Mouse (Mus musculus) R1 (cell line): ENCODE results near the gene Pold2.
"Not testable (repeated sequence)": the region's sequence is repeated elsewhere in the genome, so short reads cannot be mapped to it uniquely, and the experiment has no call there.

Experiments used
- DNase-seq: peaks from one replicate; pipeline ENCODE4 v3.0.0-alpha.2; 2018; ENCODE audit warnings: low read depth, low spot score

The Pold2 gene

DNA sequence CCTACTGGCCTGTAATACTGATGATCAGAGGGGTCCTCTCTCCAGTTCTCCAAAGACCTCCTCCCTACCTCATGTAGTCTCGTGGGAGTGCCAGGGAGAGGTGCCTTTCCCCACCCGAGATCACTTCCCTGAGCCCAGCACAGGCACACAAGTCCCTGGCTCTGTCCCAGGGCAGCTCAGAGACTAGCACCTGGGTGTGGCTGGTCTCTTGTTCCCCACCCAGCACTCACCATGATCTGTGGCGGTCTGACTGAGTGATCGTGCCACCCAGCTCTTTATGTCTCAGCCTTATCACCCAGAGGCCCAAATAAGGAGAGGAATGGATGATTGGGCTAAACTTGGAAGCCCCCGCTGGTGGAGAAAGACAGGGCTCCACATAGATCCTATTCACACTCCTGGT is 20.4 kb upstream of the Pold2 start, which contains the start of gene Myl7:
Gene Myl7 (minus strand): TSS at position 252 of the 400 bp plus-strand sequence.
- DNase-seq = no peak

DNA sequence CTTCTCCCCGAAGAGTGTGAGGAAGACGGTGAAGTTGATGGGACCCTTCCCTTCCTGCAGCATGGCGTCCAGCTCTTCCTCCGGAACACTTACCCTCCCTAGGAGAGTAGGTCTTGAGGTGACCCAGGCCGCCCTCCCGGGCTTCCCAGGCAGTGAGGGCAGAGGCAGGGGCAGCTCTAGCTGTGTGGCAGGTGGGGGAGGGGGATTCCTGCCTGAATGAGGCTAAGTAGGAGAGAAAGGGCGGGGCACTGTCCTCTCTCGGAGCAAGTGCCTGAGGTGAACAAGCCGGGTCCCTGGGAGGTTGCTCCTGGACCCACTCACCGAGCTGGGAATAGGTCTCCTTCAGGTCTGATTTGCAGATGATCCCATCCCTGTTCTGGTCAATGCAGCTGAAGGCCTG is 19.7 kb upstream of the Pold2 start:
- peak; percentile 57 for DNase-seq

DNA sequence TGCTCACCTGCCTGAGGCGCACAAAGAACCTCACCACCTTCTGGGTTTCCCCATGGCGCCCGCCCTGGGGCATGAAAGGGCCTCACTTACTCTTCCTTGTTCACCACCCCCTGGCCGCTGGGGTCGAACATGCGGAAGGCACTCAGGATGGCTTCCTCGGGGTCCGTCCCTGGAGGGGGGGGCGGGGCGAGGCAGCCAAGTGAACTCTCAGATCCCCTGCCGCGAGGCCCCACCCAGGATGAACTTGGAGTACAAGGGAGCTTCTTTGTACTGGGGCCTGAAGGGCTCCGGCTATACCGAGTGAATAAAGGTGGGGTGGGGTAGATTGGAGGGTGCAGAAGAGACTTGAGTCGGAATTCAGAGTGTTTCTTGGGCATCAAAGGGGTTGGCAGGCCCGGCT is 19.1 kb upstream of the Pold2 start:
- peak; percentile 63 for DNase-seq

DNA sequence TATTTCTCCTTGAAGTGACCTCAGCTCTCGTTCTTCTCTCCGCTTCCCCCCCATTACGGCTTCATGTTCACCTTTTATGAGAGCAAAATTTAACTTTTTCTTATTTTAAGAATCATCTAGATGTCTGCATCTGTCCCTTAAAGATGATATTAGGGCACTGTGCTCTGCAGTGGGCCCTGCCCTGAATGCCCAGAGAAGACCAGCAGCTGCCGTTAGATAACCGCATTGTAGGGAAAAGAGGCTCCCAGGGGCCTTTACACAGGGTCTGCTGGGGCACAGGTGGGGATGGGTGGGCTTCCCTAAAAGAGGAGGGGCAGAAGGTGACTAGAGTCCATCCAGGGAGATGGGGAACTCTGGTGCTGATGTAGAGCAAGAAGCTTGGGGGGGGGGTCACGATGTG is 15.7 kb upstream of the Pold2 start:
- DNase-seq = no peak

DNA sequence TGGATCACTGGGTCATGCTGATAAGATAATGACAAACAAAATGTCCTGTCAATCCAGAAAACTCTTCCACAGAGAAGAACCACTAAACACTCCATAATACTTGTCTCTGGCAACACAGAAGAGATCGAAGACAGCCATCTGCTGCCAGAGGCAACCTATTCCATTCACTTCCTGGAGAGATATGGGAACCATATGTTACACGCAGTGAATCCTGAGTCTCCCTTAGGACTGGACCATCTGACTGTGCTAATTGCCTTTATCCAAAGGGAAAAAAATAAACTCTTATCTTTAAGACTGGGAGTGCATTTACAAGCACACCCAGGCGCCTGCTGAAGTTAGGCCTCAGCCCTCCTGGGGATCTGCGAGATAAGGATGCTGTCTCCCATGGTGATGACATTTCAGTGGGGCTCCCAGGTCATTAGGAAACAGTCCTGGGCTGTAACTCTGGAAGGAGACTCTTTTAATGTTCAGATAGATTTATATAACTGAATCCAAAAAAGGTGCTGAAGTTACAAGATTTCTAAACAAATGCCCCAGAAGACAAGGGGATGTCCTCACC is 14.8 kb upstream of the Pold2 start:
- no peak for DNase-seq

DNA sequence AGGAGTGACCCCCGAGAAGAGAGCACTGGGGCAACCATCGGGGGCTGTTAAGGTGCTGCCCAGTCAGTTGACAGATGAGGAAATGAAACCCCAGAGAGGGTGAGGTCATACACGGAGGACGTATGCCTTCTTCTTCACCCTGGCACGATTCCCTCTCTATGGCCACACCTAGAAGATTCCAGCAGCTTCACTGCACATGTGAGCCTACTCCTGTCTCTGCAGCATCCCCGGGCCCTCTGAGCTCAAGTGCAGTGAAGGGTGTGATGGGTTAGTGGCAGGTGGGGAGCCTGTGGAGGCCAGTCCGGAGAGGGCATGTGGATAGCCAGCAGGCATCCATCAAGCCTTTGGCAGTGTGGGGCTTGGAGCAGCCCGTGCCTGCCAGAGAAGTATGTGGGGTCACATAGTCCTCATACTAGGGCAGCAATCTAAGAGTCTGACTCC is 14.1 kb upstream of the Pold2 start:
- no peak for DNase-seq

DNA sequence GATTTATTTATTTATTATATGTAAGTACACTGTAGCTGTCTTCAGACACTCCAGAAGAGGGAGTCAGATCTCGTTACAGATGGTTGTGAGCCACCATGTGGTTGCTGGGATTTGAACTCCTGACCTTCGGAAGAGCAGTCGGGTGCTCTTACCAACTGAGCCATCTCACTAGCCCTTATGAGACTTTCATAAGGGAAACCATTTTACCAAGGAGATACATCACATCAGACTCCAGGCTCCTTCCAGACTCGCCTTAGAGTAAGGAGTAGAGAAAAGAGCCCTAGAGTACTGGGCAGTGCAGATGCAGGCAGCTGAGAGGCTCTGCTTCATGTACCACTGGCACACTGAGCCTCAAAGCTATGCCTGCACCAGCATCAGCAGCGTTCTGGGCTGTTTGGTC is 10.5 kb upstream of the Pold2 start:
- DNase-seq = not testable (repeated sequence)

DNA sequence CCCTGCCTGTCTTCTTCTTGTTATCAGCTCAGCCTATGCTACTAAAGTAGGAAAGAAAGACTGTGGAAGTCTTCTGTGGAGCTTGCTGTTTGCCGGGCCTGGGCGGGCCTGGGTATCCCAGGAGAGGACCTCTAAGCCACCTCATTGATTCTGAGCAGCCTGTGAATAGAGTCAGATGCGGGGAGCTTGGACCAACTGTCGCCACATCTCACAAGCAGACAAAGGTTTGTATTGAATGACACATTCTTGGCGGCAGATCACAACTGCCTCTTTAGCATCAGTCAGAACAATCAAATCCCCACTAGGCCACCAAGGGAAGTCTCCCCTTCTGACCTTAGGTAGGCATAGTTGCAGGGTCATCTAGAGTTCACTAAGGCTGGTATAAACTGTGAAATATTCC is 9.2 kb upstream of the Pold2 start:
- peak; percentile 58 for DNase-seq

DNA sequence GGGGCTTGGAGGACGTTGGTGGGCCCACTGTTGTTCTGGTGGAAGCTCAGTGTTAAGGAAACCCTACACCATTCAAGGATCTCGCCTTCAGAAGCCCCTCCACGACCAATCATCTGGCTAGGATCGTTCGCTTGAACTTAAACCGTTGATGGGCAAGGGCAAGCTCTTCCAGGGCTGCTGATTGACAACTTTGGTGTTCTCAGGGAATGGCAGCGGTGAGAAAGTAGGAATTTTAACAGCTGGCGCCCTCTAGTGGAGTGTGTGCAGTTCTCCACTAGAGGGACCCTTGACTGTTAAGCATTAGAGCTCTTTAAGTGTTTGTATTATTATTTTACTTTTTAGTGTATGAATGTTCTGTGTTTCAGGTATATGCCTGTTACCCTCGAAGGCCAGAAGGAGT is 8.1 kb upstream of the Pold2 start:
- DNase-seq = peak; percentile 85

DNA sequence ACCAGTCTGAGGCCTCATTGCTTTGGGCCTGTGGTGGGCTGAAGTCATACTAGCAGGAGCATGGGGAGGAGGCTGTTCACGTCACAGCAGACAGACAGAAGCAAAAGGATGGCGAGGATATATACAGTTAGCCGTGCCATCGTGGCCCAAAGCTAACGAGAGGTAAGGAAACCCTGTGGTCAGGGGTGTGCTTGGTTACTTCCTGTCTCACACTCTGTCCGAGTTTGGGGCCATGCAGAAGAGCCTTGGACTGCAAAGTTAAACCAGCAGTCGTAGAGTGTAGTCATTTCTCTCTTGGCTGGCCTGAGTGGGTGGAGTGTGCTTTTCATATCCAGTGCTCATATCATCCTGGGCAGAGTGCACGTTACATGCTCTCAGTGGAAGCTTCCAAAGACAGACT is 4.4 kb upstream of the Pold2 start:
- no peak for DNase-seq

DNA sequence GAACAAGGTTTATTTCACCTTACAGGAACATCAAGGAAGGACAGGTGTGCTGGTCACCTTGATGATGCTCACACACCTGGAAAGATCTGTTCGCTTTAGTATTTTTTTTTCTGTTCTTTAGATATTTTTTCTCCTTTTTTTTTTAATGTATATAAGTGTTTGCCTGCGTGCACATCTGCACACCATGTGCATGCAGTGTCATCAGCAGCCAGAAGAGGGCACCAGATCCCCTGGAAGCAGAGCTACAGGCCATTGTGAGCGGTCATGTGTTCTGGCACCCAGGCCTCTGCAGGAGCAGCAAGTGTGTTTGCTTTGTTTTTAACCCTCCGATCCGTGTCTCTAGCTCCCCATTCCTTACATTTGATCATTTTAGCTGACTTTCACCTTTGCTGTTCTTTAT is 1.8 kb upstream of the Pold2 start:
- peak; percentile 86 for DNase-seq

DNA sequence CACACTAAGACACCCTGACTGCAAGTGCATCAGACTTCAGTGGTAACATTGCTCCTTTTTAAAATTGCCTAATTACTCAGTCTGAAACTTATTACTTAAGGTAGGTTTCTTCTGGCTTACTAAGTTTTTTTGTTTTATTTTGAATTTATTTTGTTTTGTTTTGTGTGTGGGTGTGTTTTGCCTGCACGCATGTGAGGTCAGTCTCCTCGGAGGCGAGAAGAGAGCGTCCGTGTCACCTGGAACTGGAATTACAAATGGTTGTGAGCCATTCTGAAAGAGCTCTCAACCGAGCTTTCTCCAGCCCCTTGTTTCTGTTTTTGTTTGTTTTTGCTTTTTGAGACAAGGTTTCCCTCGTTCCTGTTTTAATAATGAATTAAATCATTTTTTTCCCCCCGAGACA is 569 bp upstream of the Pold2 start:
- DNase-seq = no peak

DNA sequence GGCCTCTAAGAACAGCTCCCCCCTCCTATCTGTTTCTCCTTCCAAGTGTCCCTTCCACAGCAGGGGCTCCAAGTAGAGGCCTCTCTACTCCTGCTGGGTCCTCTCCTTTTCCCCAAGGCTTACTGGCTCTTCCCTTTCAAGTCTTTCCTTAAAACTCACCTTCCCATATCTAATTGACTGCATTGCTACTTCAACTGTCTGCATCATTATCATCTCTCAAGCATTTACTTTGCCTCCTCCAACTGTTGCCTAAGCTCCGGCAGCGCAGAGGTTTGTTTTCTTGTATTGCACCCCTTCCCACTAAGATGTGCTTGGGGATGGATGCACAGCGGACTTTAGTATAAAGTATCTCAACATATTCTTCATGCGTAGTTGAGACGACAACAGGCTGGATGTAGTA is 671 bp downstream of the Pold2 start:
- peak; percentile 17 for DNase-seq

DNA sequence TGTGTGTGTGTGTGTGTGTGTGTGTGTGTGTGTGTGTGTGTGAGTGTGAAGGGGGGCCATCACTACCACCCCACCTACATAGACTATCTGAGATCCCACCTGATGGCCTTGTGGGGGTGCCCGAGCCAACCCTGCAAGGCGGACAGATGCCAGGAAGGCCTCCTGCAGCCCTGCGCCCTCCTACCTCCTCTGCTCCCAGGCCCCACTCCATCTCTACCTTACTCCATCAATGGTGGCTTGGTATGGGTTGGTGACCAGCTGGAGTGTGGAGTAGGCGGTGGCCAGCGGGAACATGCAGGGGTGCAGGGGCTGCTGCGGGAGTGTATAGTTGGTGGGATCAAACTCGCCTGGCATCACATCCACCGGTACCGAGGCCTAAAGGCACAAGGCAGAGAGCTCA is 4.9 kb downstream of the Pold2 start:
- no peak for DNase-seq

DNA sequence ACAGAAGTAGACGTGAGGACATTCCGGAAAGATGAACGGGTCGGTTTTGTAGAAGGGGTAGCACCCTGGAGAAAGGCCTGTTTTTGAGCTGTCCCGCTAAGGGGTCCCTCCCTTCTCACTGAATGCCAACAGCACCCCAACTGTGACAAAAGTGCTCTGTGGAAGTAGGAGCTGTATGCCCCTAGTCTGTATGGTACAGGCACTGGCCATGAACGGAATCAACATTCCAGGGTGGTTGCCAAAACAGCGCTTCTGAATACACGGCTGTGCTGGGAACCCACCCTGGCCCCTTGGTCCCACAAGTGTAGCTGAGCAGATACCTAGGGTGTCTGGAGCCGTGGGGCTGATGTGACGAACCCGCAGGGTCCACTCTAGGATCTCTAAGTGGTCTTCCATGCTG is 5.4 kb downstream of the Pold2 start:
- no peak for DNase-seq

DNA sequence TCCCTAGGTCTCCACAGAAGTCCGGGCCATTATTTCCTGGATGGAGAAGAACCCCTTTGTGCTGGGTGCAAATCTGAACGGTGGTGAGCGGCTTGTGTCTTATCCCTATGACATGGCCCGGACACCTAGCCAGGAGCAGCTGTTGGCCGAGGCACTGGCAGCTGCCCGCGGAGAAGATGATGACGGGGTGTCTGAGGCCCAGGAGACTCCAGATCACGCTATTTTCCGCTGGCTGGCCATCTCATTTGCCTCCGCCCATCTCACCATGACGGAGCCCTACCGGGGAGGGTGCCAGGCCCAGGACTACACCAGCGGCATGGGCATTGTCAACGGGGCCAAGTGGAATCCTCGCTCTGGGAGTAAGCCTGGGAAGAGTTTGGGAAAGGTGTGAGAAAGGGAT is 8.0 kb downstream of the Pold2 start:
- DNase-seq = no peak

DNA sequence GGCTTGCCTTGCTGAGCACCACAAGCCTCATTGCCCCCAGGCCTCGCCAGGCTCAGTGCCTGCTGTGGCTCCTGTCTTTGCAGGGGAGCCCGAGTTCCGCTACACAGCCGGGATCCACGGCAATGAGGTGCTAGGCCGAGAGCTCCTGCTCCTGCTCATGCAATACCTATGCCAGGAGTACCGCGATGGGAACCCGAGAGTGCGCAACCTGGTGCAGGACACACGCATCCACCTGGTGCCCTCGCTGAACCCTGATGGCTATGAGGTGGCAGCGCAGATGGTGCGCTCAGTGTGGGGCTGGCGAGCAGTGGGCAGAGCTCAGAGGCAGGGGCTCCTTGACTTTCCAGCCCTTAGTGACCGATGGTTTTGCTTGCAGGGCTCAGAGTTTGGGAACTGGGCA is 8.8 kb downstream of the Pold2 start:
- DNase-seq = no peak

DNA sequence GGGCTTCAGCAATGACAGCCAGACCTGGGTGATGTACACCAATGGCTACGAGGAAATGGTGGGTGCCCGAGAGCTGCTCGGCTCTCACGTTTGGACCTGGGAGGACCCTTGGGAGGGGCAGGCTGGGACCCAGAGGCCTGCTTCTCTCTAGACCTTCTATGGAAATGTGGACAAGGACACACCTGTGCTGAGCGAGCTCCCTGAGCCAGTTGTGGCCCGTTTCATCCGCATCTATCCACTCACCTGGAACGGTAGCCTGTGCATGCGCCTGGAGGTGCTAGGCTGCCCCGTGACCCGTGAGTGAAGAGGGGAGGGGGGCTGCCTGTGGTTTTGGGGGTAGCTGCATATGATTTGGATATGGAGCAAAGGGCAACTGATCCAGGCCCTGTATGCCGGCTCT is 9.8 kb downstream of the Pold2 start:
- DNase-seq = no peak

DNA sequence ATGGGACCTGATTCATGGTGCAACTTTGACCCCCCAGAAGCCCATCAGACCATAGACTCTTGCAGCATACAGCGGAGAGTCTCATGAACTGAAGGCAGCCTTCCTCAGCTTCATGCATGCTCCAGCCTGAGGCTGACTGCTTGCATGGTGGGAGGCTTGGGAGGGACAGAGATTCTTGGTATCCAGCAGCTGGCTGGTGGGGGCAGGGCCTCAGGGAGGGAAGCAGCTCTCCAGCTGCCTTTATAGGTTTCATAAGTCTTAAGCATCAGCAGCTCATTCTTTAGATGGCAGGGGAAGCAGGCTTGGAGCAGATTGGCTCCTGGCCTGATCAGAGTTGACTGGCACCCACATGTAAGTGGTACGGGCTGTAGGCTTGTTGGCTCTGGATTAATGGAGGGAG is 10.9 kb downstream of the Pold2 start:
- no peak for DNase-seq

DNA sequence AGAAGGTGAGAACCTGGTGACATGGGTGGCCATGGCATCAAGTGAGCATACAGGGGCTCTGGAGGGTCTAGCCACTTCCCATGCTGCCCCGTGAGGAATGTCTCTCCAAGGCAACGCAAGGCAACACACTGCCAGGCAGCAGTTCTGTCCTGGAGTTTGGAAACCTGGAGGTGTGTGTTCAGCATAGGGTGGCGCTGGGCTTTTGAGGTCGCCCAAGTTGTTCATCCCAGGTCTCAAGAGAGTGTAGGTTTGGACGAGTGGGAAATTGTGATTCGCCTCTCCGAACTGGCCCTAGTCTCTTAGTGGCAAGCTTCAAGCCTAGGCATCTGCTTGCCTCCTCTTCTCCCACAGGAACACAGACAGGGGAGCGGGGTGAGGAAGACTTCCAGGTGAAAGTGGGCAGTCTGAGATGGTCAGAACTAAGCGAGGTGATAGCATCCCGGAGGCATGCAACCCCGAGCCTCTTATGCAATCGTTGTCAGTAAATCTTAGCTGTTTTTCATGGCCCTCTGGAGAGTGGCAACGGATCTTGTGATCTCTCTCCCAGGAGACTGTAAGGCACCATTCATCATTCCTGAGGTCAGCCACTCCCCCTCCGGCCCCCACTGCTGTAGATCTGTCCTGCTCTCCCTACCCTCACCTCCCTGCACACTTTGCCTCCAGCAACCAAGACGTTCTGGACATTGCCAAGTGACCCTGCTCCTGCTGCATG is 15.5 kb downstream of the Pold2 start:
- DNase-seq = peak; percentile 42

DNA sequence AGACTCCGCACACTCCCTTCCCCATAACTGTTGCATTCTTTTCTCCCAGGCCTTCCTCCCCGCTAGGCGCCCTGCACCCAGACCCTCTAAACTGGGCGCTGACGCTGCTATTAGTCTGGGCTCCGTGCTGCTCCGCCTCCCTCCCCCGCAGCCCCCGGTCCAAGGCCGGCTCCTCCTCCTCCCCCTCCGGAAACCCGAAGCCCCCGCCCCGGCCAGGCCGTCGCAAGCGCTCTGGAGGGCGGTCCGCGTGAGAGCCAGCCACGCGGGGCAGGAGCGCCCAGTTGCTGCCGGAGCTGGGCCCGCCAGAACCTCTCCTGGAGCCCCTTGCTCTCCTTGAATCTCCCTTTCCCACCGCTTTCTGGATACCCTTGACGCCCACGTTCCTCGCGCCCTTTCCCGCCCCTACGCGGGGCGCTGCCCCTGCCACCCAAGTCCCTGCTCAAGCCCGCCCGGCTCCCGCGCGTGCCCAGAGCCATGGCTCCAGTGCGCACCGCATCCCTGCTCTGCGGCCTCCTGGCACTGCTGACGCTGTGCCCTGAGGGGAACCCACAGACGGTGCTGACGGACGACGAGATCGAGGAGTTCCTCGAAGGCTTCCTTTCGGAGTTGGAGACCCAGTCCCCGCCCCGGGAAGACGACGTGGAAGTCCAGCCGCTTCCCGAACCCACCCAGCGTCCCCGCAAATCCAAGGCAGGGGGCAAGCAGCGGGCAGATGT is 16.3 kb downstream of the Pold2 start, which contains the start of gene Aebp1:
Gene Aebp1 (plus strand): TSS at position 270 of the 716 bp plus-strand sequence.
- DNase-seq = peak; percentile 47

DNA sequence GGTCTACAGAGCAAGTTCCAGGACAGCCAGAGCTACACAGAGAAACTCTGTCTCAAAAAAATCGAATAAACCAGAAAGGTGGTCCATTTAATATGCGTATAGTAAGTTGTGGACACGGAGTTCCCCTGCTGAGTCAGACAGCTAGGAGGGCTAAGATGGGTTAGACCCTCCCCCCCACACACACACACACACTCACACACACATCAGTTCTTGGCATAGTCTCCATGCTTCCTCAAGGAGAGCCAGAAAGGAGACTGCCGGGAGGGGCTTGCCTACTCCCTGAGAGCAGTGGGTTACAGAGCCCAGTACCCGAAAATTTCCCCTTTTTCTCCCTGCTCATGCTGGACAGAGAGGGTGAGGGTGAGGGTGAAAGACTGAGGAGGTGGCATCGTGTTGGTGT is 17.5 kb downstream of the Pold2 start:
- DNase-seq = no peak
